Mouse (Mus musculus): ENCODE measurements around the gene Pfn3. TPM values are rescaled to one million over a fixed set of nuclear protein-coding genes. Genes with fewer than 3 reads are reported as not detected.

The Pfn3 gene
- polyA plus RNA-seq, 1 experiment from 2014 or later: 0.46 TPM

DNA sequence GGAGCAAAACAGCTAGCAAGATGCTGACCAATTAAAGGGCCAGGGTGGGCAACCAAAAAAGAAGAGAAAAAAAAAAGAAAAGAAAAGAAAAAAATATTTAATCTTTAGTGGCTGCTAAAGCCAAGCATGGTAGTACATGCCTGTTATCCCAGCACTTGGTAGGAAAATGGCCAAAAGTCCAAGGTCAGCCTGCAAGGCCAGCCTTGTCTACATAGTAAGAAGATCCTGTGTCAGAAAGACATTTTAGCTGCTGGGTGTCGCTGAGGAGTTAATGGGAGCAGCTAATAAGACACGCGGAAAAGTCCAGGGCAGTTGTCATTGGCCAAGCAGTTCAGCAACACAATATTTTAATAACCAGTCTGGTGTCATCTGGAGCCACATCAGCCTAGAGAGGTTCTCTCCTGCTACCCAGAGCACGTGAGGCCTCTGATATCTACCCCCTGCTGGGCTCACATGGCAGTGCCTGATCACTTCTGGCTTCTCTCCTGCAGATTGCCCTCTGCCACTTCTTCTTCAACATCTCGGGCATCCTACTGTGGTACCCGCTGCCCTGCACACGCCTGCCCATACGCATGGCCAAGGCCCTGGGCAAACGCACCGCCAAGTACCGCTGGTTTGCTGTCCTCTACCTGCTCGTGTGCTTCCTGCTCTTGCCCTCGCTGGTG is 2.3 kb downstream of the Pfn3 start:
- Histone ChIP-seq H3K9ac (replicated peaks; ENCODE audit: low read length) (no peak overlapping the region), H3K4me2 (replicated peaks; ENCODE audit: low read depth, low read length) (no peak overlapping the region), H3K27ac (ENCODE audit: low read length) (no peak overlapping the region), H3K4me1 (ENCODE audit: insufficient read depth, low read length) (peaks cover 8% of the 10 kb centered on the region), H3K9me3 (ENCODE audit: low read length) (no peaks in the 10 kb centered on the region), H3K4me3 (ENCODE audit: low read length) (no peak overlapping the region), H3K36me3 (ENCODE audit: insufficient read depth, low read length) (no peaks in the 10 kb centered on the region), H3K27me3 (ENCODE audit: insufficient read depth, low read length) (0 out of 2 replicates have a peak, but pooled peaks cover 3% of the 10 kb centered on the region)
- ATAC-seq (ENCODE audit: low FRiP score, low TSS enrichment): no peak
- WGBS: 76% methylated on average over 13 of the region's 13 CpGs

GRCm38 (mm10) chr13:55411826-55412225 is 3.2 kb downstream of the Pfn3 start:
- no peaks in the 10 kb centered on the region for H3K9me3 ChIP-seq (ENCODE audit: low read length)
- H3K9ac ChIP-seq (replicated peaks; ENCODE audit: low read length): no peak overlapping the region
- no peak overlapping the region for H3K4me3 ChIP-seq (ENCODE audit: low read length)
- H3K36me3 ChIP-seq (ENCODE audit: insufficient read depth, low read length): no peaks in the 10 kb centered on the region
- WGBS: 69% methylated on average over 7 of the region's 7 CpGs
- no peak overlapping the region for H3K4me2 ChIP-seq (replicated peaks; ENCODE audit: low read depth, low read length)
- no peaks in the 10 kb centered on the region for H3K27me3 ChIP-seq (ENCODE audit: insufficient read depth, low read length)
- no peak overlapping the region for H3K27ac ChIP-seq (ENCODE audit: low read length)
- H3K4me1 ChIP-seq (ENCODE audit: insufficient read depth, low read length): peaks cover 8% of the 10 kb centered on the region
- ATAC-seq (ENCODE audit: low FRiP score, low TSS enrichment): no peak

DNA sequence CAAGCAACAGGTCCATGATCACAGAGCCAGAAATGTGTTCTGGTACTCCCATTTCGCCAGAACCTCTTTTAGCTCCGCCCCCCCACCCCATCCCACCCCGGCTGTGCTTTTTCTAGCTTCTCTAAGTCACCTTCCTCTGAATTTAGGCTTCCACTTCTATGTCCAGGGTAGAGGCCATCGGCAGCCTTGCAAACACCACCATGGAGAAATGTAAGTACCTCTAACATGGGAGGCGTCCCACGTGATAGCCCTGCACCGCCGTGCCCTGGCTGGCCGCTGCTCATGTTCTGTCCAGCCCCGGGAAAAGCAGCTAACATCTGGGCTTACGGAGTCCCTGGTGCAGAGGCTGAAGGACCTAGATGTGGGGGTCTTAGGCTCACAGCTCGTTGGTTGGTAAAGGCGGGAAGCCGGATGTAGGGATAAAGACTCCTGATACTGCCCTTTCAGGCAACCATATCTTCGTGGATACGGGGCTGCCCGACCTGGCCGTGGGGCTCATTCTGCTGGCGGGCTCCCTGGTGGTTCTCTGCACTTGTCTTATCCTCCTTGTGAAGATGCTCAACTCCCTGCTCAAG is 6.4 kb downstream of the Pfn3 start:
- Histone ChIP-seq H3K4me2 (replicated peaks; ENCODE audit: low read depth, low read length) (no peak overlapping the region), H3K9ac (replicated peaks; ENCODE audit: low read length) (no peak overlapping the region), H3K4me1 (ENCODE audit: insufficient read depth, low read length) (0 out of 2 replicates have a peak, but pooled peaks cover 3% of the 10 kb centered on the region), H3K27ac (ENCODE audit: low read length) (no peak overlapping the region), H3K9me3 (ENCODE audit: low read length) (no peaks in the 10 kb centered on the region), H3K36me3 (ENCODE audit: insufficient read depth, low read length) (no peaks in the 10 kb centered on the region), H3K4me3 (ENCODE audit: low read length) (no peak overlapping the region), H3K27me3 (ENCODE audit: insufficient read depth, low read length) (no peaks in the 10 kb centered on the region)
- WGBS: 86% methylated on average over 19 of the region's 19 CpGs
- no peak for ATAC-seq (ENCODE audit: low FRiP score, low TSS enrichment)

DNA sequence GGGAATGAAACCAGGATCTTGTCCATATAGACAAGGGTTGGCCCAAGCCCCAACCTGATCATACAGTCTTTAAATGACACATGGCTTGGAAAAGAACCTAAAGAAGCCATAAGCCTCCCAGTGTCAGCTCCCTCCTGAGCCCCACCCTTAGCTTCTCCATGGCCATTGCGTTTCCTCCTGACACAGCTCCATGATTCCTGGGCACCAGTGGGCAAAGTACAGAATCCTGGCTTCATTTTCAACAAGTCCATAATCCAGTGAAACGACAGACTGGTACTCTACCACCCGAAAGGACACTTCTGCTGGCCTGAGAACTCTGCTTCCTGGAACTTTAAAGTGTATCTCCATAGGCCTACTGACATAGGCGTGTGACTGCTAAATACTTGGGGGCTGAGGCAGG is 7.7 kb downstream of the Pfn3 start:
- Histone ChIP-seq H3K4me1 (ENCODE audit: insufficient read depth, low read length) (0 out of 2 replicates have a peak, but pooled peaks cover 3% of the 10 kb centered on the region), H3K36me3 (ENCODE audit: insufficient read depth, low read length) (no peaks in the 10 kb centered on the region), H3K27ac (ENCODE audit: low read length) (no peak overlapping the region), H3K27me3 (ENCODE audit: insufficient read depth, low read length) (no peaks in the 10 kb centered on the region), H3K9ac (replicated peaks; ENCODE audit: low read length) (no peak overlapping the region), H3K9me3 (ENCODE audit: low read length) (no peaks in the 10 kb centered on the region), H3K4me2 (replicated peaks; ENCODE audit: low read depth, low read length) (no peak overlapping the region), H3K4me3 (ENCODE audit: low read length) (no peak overlapping the region)
- ATAC-seq (ENCODE audit: low FRiP score, low TSS enrichment): no peak
- 80% methylated on average over 4 of the region's 4 CpGs for WGBS

DNA sequence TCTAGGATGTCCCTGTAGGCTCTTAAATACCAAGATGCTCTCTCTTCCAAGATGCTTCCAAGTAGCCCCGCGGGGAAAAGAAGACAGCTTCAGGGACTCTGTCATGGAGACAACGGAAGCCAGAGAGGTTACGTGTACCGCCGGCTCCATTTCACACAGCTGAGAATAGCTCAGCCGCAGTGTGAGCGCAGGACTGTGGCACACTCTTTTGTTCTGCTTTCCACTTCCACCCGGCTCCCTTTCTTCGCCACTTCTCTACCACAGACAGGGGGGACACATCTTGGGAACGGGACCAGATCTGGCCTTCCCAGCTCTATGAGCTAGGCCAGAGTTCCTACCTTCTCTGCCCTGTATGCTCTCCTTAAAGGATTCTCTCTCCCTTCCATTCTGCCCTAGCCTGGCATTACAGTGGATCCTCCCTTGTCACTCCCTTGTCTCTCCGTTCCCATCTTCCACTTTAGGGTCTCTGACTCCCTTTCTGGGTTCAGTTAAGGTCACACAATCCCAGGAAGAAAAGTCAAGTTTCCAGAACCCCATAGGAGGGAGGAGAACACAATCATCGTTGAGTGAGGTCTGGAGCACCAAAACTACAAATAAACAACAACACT is 9.1 kb downstream of the Pfn3 start:
- H3K4me1 ChIP-seq (ENCODE audit: insufficient read depth, low read length): 0 out of 2 replicates have a peak, but pooled peaks cover 3% of the 10 kb centered on the region

DNA sequence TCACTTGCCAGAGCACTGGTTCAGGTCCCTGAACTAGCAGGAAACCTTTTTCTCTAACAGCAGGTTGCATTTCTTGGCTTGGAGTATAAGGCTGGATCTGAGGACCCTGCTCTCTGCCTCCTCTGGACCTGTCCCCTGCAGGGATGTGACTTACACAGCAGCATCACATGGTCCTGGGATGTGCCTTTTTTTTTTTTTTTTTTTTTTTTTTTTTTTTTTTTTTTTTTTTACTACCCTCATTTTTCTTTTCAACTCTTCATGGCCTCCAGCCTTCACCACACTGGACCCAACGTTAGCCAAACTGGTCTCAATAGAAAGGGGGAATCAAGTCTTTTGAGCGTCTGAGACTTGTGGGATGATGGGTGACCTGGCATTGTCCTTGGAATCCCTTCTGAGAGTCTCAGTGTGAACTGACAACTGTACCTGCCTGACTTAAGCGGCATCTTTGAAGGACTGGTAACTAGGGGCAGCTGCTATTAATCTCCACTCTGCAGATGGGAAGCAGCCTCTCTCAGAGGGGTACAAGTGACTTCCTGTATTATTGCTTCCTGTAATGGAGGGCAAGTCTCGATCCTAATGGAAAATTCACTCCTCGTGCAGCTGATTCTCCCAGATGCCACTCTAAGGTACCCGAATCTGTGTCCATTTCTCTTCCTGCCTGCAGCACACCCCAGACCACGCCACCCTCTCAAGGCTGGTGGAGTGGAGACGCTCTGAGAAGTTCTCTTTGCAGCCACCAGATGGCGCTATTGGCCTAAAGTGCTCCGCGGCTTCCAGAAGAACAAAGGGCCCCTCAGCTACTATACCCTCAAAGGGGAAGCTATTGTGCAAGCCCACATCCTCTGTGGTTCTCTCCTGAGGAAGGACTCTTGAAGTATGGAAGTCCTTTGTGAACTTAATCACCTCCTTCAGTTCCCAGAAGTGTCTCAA is 9.9 kb downstream of the Pfn3 start:
- ATAC-seq (ENCODE audit: low FRiP score, low TSS enrichment): peak; percentile 78
- WGBS: 14% methylated on average over 11 of the region's 11 CpGs
- Histone ChIP-seq H3K27ac (ENCODE audit: low read length) (no peak overlapping the region), H3K9ac (replicated peaks; ENCODE audit: low read length) (peak overlapping the region; percentile 42), H3K27me3 (ENCODE audit: insufficient read depth, low read length) (no peaks in the 10 kb centered on the region; the same call in 1 of the 2 replicates), H3K4me1 (ENCODE audit: insufficient read depth, low read length) (0 out of 2 replicates have a peak, but pooled peaks cover 3% of the 10 kb centered on the region), H3K4me2 (replicated peaks; ENCODE audit: low read depth, low read length) (peak overlapping the region; percentile 6; the same call in 1 of the 2 replicates), H3K9me3 (ENCODE audit: low read length) (no peaks in the 10 kb centered on the region), H3K36me3 (ENCODE audit: insufficient read depth, low read length) (no peaks in the 10 kb centered on the region), H3K4me3 (ENCODE audit: low read length) (peak overlapping the region; percentile 1; the same call in 1 of the 2 replicates)

More for the DNA sequence above, 9.1 kb downstream of the Pfn3 start:
- peak overlapping the region; percentile 6; the same call in 1 of the 2 replicates for H3K4me2 ChIP-seq (replicated peaks; ENCODE audit: low read depth, low read length)
- no peaks in the 10 kb centered on the region for H3K36me3 ChIP-seq (ENCODE audit: insufficient read depth, low read length)
- no peak overlapping the region for H3K4me3 ChIP-seq (ENCODE audit: low read length)
- ATAC-seq (ENCODE audit: low FRiP score, low TSS enrichment): peak; percentile 26; the same call in 1 of the 2 replicates
- no peaks in the 10 kb centered on the region for H3K9me3 ChIP-seq (ENCODE audit: low read length)
- WGBS: 68% methylated on average over 13 of the region's 13 CpGs
- no peaks in the 10 kb centered on the region; the same call in 1 of the 2 replicates for H3K27me3 ChIP-seq (ENCODE audit: insufficient read depth, low read length)
- no peak overlapping the region for H3K27ac ChIP-seq (ENCODE audit: low read length)
- peak overlapping the region; percentile 42 for H3K9ac ChIP-seq (replicated peaks; ENCODE audit: low read length)

GRCm38 (mm10) chr13:55403935-55404852 is 10.8 kb downstream of the Pfn3 start:
- Histone ChIP-seq H3K36me3 (ENCODE audit: insufficient read depth, low read length) (no peaks in the 10 kb centered on the region), H3K4me1 (ENCODE audit: insufficient read depth, low read length) (0 out of 2 replicates have a peak, but pooled peaks cover 3% of the 10 kb centered on the region), H3K27ac (ENCODE audit: low read length) (no peak overlapping the region), H3K4me2 (replicated peaks; ENCODE audit: low read depth, low read length) (peak overlapping the region; percentile 5; the same call in 1 of the 2 replicates), H3K9me3 (ENCODE audit: low read length) (no peaks in the 10 kb centered on the region), H3K9ac (replicated peaks; ENCODE audit: low read length) (no peak overlapping the region), H3K4me3 (ENCODE audit: low read length) (no peak overlapping the region), H3K27me3 (ENCODE audit: insufficient read depth, low read length) (no peaks in the 10 kb centered on the region; the same call in 1 of the 2 replicates)
- no peak for ATAC-seq (ENCODE audit: low FRiP score, low TSS enrichment)
- 67% methylated on average over 15 of the region's 15 CpGs for WGBS

- 53% methylated on average over 7 of the region's 7 CpGs for WGBS
These were observed 11.8 kb downstream of the Pfn3 start for GRCm38 (mm10) chr13:55403266-55403665.

More at GRCm38 (mm10) chr13:55403266-55403665, 11.8 kb downstream of the Pfn3 start:
- no peak for ATAC-seq (ENCODE audit: low FRiP score, low TSS enrichment)
- H3K4me3 ChIP-seq (ENCODE audit: low read length): no peak overlapping the region
- H3K27ac ChIP-seq (ENCODE audit: low read length): no peak overlapping the region
- no peaks in the 10 kb centered on the region; the same call in 1 of the 2 replicates for H3K27me3 ChIP-seq (ENCODE audit: insufficient read depth, low read length)
- H3K36me3 ChIP-seq (ENCODE audit: insufficient read depth, low read length): no peaks in the 10 kb centered on the region
- no peaks in the 10 kb centered on the region for H3K9me3 ChIP-seq (ENCODE audit: low read length)
- peak overlapping the region; percentile 5; the same call in 1 of the 2 replicates for H3K4me2 ChIP-seq (replicated peaks; ENCODE audit: low read depth, low read length)
- H3K9ac ChIP-seq (replicated peaks; ENCODE audit: low read length): peak overlapping the region; percentile 46; the same call in 1 of the 2 replicates
- 0 out of 2 replicates have a peak, but pooled peaks cover 3% of the 10 kb centered on the region for H3K4me1 ChIP-seq (ENCODE audit: insufficient read depth, low read length)
